Mouse (Mus musculus): ENCODE measurements at regions not wholly inside any gene's neighbourhood (a gene's known extent, or its start where the extent isn't known, plus 50 kb on each side); places are given as distances from the start of the nearest gene placed in this dataset.

DNA sequence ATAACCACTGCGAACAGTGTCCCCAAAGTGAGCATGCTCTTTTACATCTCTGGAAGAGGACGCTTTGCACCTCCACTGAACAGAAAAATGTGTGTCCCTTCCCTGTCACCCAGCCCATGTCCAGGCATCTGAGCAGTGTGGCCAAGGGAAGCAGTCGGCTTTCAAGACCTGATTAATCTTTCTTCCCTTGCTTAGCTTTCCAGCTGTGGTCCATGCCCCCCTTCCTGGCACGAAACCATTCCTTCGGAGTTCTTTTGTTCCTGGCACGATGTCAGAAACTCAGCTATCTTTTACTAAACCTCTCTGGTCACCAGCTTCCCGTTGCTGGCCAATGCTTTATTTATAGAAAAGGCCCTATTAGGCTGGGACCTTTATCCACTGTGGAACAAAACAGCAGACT lies 654.5 kb upstream of the Gm19410 start:
- no peaks in the 10 kb centered on the region for H3K9me3 ChIP-seq (replicated peaks; ENCODE audit: insufficient read depth, low read length)
- no peak overlapping the region for H3K4me3 ChIP-seq (ENCODE audit: control insufficient read depth in 1 of 2, insufficient read depth in 1 of 2, low read depth in 2 of 2, low read length in 2 of 2)
- no peaks in the 10 kb centered on the region for H3K4me1 ChIP-seq (ENCODE audit: control insufficient read depth in 1 of 2, insufficient read depth in 2 of 2, low read length in 2 of 2)
- H3K9ac ChIP-seq (ENCODE audit: control insufficient read depth, low read depth, low read length, poor library complexity, severe bottlenecking): no peak overlapping the region
- no peak for TF ChIP-seq EP300 (IDR thresholded peaks at IDR 0.05; ENCODE audit: low read depth in 1 of 2, low read length in 2 of 2)
- no peak for TF ChIP-seq RAD21 (IDR thresholded peaks at IDR 0.05; ENCODE audit: low read depth, low read length)
- no peak for TF ChIP-seq SMC3 (IDR thresholded peaks at IDR 0.05; ENCODE audit: low read depth, low read length)
- no peak for TF ChIP-seq MAZ (IDR thresholded peaks at IDR 0.05; ENCODE audit: low read depth, low read length)
- TF ChIP-seq ZC3H11A (IDR thresholded peaks at IDR 0.05; ENCODE audit: low read depth, low read length): no peak
- H3K27me3 ChIP-seq (ENCODE audit: control insufficient read depth in 1 of 2, insufficient read depth in 2 of 2, low read length in 2 of 2): no peaks in the 10 kb centered on the region
- H3K79me2 ChIP-seq (ENCODE audit: control insufficient read depth, insufficient read depth, low read length, poor library complexity): no peaks in the 10 kb centered on the region
- H3K27ac ChIP-seq (ENCODE audit: control insufficient read depth, low read depth, low read length): no peak overlapping the region
- DNase-seq (ENCODE audit: low read depth, low spot score): no peak
- H3K36me3 ChIP-seq (ENCODE audit: control insufficient read depth in 1 of 2, insufficient read depth in 2 of 2, low read length in 2 of 2): no peaks in the 10 kb centered on the region

DNA sequence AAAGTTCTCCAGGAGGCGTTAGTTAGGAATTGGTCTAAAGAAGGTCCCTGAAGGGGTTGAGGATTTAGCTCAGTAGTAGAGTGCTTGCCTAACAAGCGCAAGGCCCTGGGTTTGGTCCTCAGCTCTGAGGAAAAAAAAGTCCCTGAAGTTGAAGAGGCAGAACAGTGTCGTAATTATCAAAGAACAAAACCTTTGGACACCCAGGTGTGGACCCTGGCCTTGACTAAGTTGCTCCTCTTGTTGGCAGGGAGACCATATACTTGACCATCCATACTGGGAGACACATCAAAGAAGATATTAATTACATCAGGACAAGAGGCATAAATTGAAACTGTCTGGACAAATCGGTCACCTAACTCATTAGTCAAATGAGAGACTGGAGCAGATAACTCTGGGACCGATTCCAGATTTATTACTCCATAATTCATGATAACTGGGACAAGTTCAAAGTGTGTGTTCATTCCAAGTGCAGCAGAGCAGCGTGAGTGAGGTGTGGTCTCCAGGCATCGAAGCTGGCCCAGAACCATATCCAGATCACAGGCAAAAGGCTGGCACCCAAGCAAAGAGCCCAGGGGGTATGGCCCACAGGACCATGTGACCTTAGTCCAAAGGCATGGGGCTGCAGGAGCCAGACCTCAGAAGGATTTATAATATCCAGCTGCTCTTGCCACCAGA lies 652.9 kb upstream of the Gm19410 start:
- Histone ChIP-seq H3K79me2 (ENCODE audit: control insufficient read depth, insufficient read depth, low read length, poor library complexity) (no peaks in the 10 kb centered on the region), H3K27ac (ENCODE audit: control insufficient read depth, low read depth, low read length) (no peak overlapping the region), H3K36me3 (ENCODE audit: control insufficient read depth in 1 of 2, insufficient read depth in 2 of 2, low read length in 2 of 2) (no peaks in the 10 kb centered on the region), H3K9ac (ENCODE audit: control insufficient read depth, low read depth, low read length, poor library complexity, severe bottlenecking) (no peak overlapping the region), H3K27me3 (ENCODE audit: control insufficient read depth in 1 of 2, insufficient read depth in 2 of 2, low read length in 2 of 2) (no peaks in the 10 kb centered on the region), H3K4me3 (ENCODE audit: control insufficient read depth in 1 of 2, insufficient read depth in 1 of 2, low read depth in 2 of 2, low read length in 2 of 2) (no peak overlapping the region), H3K9me3 (replicated peaks; ENCODE audit: insufficient read depth, low read length) (no peaks in the 10 kb centered on the region), H3K4me1 (ENCODE audit: control insufficient read depth in 1 of 2, insufficient read depth in 2 of 2, low read length in 2 of 2) (no peaks in the 10 kb centered on the region)
- TF ChIP-seq CTCF (IDR thresholded peaks at IDR 0.05 in 2 of 3, conservative IDR thresholded peaks at IDR 0.05 in 1 of 3; ENCODE audit: control insufficient read depth in 1 of 3, insufficient read depth in 1 of 3, low read depth in 2 of 3, low read length in 3 of 3, poor library complexity in 1 of 3, severe bottlenecking in 1 of 3) (no peak), MAX (IDR thresholded peaks at IDR 0.05; ENCODE audit: low read length) (no peak), ZC3H11A (IDR thresholded peaks at IDR 0.05; ENCODE audit: low read depth, low read length) (no peak), TAL1 (IDR thresholded peaks at IDR 0.05; ENCODE audit: low read length) (no peak), NELFE (IDR thresholded peaks at IDR 0.05; ENCODE audit: low read depth, low read length) (no peak), MYB (IDR thresholded peaks at IDR 0.05; ENCODE audit: low read depth, low read length) (no peak), MAZ (IDR thresholded peaks at IDR 0.05; ENCODE audit: low read depth, low read length) (no peak), TCF12 (IDR thresholded peaks at IDR 0.05; ENCODE audit: low read depth, low read length) (no peak), RCOR1 (IDR thresholded peaks at IDR 0.05; ENCODE audit: low read depth, low read length) (no peak), ZKSCAN1 (IDR thresholded peaks at IDR 0.05; ENCODE audit: low read depth, low read length) (no peak), RAD21 (IDR thresholded peaks at IDR 0.05; ENCODE audit: low read depth, low read length) (no peak), BHLHE40 (IDR thresholded peaks at IDR 0.05; ENCODE audit: borderline replicate concordance, low read depth, low read length) (no peak), GABPA (IDR thresholded peaks at IDR 0.05; ENCODE audit: low read depth, low read length) (no peak), CHD1 (IDR thresholded peaks at IDR 0.05; ENCODE audit: low read depth, low read length) (no peak), USF2 (IDR thresholded peaks at IDR 0.05; ENCODE audit: borderline replicate concordance in 1 of 2, insufficient read depth in 1 of 2, low read depth in 1 of 2, low read length in 2 of 2) (no peak), ELF1 (IDR thresholded peaks at IDR 0.05; ENCODE audit: low read depth, low read length) (no peak)
- no peak for DNase-seq (ENCODE audit: low read depth, low spot score)
